Mouse (Mus musculus) spleen, adult 2 months (tissue): ENCODE results near the gene Pde4d.

ENCODE experiments used
- CTCF ChIP-seq: fragments of 200-500 bp; IDR thresholded peaks from 2 replicates; pipeline ENCODE4 v1.5.1; 2011; ENCODE audit warnings: mild to moderate bottlenecking, inconsistent platforms; ENCODE audit not compliant: insufficient read depth, insufficient read length, insufficient replicate concordance; ENCODE audit errors: extremely low read depth
- POLR2A ChIP-seq: fragments of 200-500 bp; IDR thresholded peaks from 2 replicates; pipeline ENCODE4 v1.6.1; 2011; ENCODE audit warnings: low read depth, low read length, inconsistent platforms

GRCm38 (mm10) chr13:108552288-108552687, 102.5 kb downstream of the Pde4d start:
- TF ChIP-seq CTCF = no peak
- TF ChIP-seq POLR2A = no peak
